Mouse (Mus musculus) kidney, adult 8-10 months (tissue): ENCODE measurements around the gene Rph3al.

Experiments used
- DNase-seq, 2 experiments: peaks; one replicate each; pipeline ENCODE4 v3.0.0; 2022

Gene Rph3al

GRCm38 (mm10) chr11:75938379-75938906 lies at the start of gene Rph3al:
Gene Rph3al, minus strand, starts transcription at chr11:75938429.
- DNase-seq, result peak; percentile 33 to 52

GRCm38 (mm10) chr11:75985948-75986347 lies 47.7 kb upstream of the Rph3al start:
- DNase-seq, result no peak

GRCm38 (mm10) chr11:75984581-75984980 lies 46.4 kb upstream of the Rph3al start:
- DNase-seq, result no peak

DNA sequence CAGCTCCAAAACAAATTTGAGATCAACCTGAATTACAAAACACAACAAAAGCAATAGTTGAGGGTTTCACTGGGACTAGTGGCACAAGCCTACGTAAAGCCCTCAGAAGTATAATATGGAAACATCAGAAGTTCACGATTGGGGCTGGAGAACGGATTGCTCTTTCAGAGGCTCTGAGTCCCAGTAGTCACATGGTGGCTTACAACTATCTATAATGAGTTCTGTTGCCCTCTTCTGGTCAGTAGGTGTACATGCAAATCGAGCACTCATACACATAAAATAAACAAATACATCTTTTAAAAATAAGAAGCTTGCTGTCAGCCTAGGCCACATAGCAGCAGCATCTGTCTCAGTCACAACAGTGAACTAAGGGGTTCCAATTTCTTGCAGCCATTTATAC lies 45.0 kb upstream of the Rph3al start:
- DNase-seq, result no peak

DNA sequence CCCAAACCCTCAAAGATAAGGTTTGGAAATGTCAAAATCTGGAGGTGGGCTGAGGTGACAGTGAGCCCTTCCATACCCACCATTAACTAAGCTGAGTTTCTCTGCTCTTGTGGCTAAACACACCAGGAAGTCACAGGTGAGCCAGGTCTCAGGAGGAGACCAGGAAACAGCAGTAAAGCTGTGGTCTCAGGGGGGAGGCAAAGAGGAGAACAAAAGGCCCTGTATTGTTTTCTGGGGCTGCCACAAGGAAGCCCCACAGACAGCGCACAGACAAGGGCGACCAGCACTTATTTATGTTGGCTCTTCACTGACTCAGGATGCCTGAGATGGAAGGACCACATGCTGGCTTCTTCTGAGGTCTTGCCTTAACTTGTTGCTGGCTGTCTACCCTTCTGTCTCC lies 42.2 kb upstream of the Rph3al start:
- no peak for DNase-seq

- DNase-seq, result no peak
Measured at GRCm38 (mm10) chr11:75978051-75978450, 39.8 kb upstream of the Rph3al start.

GRCm38 (mm10) chr11:75976748-75977147 lies 38.5 kb upstream of the Rph3al start:
- peak; percentile 34 to 41 for DNase-seq

DNA sequence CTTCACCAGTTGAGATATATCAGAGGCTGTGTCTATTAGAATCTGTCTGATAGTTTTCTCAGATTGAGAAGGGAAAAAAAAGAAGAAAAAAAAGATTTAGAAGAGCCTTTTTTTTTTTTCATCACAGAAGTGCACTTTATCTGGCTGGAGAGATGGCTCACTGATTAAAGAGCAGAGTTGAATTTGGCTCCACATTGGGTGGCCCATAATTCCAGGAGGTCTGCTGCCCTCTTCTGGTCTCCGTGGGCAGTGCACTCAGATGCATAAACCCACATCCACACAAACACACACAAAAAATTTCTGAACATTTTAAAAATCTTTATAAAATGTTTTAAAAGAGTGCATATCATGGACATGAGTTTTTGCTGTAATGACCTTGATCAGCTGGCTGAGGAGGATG lies 35.8 kb upstream of the Rph3al start:
- peak in 1 of 2 experiments; percentile 21 for DNase-seq

GRCm38 (mm10) chr11:75972916-75973567 lies 34.8 kb upstream of the Rph3al start:
- DNase-seq, result no peak

DNA sequence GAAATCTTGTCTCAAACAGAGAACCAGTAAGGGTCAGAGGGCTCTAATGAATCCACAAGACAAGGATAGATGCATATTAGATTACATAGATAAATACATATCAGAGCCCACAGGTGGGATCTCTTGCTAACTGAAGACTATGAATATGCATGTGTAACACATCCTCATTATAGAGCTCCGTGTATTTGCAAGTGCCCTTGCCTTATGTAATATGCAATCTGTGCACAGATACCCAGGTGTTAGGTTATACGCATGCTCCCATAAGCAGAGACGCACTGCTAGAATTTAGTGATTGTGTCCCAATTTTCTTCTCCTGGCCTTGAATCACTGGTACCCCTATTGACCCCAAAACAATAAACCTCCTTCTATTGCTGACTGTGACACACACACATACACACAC lies 34.0 kb upstream of the Rph3al start:
- no peak for DNase-seq

DNA sequence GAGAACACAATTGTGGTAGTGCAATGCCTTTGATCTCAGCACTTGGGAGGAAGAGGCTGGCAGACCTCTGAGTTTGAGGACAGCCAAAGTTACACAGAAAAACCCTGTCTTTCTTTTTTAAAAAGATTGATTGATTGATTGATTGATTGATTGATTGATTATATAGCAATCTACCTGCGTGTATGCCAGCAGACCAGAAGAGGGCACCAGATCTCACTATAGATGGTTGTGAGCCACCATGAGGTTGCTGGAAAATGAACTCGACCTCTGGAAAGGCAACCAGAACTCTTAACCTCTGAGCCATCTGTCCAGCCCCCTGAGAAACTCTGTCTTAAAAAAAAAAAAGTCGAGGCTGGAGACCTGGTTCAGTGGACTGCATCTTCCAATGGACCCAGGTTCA lies 32.4 kb upstream of the Rph3al start:
- no peak for DNase-seq

DNA sequence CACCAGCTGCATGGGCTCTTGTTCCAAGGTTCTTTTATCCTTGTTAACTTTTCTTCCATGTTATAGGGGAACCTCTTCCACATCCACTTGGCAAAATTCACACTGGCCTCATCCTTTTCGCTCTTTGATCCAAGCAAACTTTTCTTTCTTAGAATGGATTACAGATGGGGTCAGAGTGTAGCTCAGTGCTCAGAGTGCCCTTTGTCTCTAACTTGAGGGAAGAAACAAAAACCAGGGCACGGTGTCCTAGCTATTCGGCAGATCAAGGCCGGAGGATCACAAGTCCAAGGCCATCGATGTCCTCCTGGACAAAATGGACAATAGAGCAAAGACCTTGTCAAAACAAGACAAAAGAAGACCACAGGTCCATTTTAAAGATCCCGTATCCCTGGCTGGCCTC lies 30.5 kb upstream of the Rph3al start:
- DNase-seq, result peak in 1 of 2 experiments; percentile 17

- DNase-seq, result peak; percentile 81 to 88
Measured at GRCm38 (mm10) chr11:75966401-75967372, 28.5 kb upstream of the Rph3al start.

DNA sequence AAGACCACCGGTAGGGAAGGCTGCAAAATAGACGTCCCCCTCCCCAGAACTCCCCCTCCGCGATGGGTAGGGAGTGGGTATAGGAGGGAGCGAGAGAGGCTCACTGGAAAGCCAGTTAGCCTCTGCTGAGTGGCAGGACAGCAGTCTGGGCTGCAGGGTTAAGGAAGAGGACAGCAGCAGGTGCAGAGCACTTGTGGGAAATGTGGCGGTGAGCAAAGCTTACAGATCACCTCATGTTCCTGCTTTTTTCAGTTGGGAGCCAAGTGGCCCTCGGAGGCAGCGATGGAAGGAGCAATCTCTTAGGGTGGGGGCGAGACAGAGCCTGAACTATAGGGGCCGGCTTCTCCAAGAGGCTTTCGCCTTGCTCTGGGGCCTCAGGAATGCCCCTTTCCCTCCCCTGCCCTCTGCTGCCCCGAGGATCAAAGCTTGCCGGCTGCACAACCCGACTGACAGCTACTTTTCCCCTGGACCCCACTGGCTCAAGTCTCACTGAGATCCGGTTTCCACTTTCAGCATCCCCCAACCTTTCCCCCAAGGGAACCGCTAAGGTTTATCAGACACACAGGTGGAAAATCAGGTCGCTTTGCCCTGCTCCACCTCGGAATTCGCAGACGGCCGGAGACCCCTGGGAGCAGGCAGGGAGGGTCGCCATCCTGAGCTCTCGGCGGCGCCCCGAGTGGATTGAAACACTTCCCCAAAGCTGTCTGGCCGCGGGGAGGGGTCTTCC lies 27.6 kb upstream of the Rph3al start:
- no peak for DNase-seq

DNA sequence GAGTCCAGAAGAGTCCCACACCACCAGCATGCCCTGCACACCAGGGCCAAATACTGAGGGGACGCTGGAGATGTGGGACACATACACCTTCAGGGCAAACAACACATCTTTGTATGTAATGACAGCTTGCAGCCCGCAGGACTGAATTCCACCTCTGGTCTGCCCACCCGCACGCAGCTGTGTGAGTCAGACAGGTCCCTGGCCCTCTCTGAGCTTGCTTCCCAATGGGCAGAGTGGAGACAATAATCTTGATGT lies 26.2 kb upstream of the Rph3al start:
- DNase-seq, result no peak

GRCm38 (mm10) chr11:75963730-75964475 lies 25.7 kb upstream of the Rph3al start:
- no peak for DNase-seq

DNA sequence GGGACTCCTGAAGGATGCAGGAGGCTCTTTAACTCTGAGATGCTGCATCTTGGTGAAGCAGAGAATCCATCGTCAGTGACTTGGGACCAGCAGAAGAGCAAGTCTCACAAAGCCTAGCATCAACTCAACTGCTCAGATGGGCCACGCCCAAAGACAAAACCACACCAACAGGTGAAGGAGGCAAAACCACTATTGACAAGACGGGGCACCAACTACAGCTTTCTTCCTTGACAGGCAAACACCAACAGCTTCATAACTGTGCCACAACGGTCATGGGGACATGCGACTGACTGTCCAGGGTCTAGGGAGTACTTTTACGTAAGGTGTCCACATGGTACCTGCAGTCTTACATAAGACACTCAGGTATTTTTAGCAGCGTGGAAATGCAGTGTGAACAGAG lies 23.6 kb upstream of the Rph3al start:
- DNase-seq, result no peak

- DNase-seq, result no peak
Measured at GRCm38 (mm10) chr11:75957124-75957832, 19.0 kb upstream of the Rph3al start.

DNA sequence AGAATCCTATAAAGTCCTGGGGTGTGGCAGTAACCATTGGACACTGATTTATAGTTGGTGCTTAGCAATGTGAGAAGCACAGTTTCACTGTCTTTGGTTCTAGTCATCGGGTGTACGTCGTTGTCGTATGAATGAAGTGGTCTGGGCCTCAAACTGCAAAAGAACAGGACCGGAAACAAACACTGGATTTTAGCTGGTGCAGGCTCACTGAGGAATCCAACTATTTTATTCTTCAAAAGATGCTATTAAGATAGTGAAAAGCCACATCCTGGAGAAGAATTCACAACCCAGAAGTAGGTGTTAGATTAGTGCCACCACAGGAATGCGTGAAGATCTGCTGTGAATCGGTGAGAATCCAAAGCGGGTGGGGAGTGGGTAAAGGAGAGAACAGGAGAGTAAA lies 18.4 kb upstream of the Rph3al start:
- DNase-seq, result no peak

DNA sequence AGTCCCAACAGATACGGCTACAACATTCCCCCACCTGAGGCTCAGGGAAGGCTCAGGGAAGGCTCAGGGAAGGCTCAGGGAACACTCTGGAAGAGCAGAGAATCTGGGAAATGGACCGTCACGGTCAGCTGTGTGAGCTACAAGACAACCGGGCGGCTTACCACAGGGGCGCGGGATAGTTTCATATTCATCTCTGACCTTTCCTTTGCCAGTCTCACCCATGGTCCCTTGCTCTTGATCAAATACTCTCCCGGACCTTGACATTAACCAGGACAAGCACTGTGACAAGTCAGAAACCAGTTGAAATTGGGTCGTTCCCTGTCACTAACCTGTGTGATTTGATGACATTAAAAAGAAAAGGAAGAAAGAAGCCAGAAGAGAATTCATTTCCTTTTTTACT lies 16.7 kb upstream of the Rph3al start:
- DNase-seq, result no peak

- DNase-seq, result no peak
Measured at GRCm38 (mm10) chr11:75951895-75952294, 13.7 kb upstream of the Rph3al start.

GRCm38 (mm10) chr11:75950459-75950858 lies 12.2 kb upstream of the Rph3al start:
- no peak for DNase-seq
